Mouse (Mus musculus) neural tube, embryonic 10.5 days (tissue): ENCODE measurements around the gene Odaph.

Experiments
- DNase-seq: peaks from one replicate; pipeline ENCODE4 v3.0.0-alpha.2; 2017; ENCODE audit warnings: low spot score; ENCODE audit errors: extremely low spot score

Gene Odaph

DNA sequence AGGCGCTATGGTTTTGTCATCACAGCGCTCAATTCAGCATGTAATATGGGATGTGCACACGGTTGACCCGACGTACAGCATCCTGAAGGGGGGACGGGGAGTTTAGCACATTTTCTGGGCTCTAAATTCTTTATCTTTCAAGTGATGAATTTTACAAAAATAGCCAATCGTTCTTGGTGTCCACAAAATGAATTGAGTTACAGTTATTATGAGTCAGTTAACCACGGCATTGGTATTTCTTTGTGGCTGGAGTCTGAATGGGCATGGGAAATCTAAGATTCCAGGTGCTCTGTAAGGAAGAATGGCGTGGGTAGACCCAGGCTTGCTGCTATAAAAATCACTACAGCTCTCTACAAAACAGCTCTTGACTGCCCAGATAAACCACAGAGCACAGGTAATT, 2.0 kb downstream of the Odaph start:
- no peak for DNase-seq

DNA sequence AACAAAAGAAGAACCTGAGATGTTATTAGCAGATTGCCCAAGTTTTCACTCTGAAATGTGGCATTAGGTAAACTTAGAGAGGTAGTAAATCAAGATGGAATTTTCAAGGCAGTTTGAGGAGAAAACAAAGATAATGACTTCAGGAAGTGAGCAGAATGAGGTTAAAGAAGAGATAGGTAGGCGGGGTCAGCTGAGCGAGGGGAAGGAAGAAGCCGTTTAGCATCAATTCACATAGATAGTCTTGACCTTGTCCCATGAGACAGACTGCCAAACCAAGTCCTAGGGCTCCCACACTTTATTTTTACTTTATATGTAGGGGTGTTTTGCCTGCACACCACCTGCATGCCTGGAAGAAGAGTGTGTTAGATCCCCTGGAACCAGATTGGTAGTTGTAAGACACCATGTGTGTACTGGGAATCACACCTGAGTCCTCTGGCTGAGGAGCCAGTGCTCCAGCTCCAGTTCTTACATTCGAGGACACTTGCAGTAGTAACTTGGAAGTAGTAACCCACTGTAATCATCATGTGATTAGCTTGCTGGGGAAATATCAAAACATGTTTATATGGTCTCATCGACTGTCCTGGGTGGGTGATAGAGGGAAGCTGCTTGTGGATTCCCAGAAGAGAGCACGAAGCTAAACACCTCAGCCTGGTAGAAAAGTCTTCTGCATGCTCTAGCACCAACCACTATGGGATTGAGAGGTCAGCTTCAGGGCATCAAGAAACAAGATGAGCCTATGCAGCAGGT, 4.1 kb downstream of the Odaph start:
- no peak for DNase-seq

DNA sequence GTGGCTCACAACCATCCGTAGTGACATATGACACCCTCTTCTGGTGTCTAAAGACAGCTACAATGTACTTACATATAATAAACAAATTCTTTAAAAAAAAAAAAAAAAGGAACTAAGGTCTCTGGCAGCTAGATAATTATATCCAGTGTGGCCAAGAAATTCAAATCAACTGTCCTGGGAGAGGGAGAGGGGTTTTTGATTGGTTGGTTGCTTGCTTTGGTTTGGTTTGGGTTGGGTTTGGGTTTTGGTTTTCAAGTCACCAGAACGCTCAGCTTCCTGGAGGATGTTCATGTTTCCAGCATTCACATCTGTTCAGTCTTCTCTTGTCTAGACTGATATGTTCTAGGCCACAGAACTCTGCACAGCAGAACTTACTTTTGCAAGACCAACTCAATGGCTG, 5.8 kb downstream of the Odaph start:
- DNase-seq: no peak

DNA sequence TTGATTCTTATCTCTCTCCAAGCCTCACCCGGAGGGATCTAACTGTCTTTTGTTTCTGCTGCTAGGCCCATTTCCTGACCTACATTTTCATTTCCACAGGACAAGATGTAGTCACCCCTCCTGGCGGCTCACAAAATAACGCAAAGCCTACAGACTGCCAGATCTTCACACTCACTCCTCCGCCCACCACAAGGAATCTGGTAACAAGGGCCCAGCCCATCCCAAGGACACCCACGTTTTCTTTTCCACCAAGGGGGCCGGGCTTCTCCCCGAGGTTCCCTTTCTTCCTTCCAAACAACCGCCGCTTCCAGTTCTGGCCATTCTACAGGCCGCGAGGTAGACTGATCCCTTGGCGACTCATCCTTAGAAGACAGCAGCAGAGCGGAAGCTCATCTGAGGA, 7.3 kb downstream of the Odaph start:
- no peak for DNase-seq

DNA sequence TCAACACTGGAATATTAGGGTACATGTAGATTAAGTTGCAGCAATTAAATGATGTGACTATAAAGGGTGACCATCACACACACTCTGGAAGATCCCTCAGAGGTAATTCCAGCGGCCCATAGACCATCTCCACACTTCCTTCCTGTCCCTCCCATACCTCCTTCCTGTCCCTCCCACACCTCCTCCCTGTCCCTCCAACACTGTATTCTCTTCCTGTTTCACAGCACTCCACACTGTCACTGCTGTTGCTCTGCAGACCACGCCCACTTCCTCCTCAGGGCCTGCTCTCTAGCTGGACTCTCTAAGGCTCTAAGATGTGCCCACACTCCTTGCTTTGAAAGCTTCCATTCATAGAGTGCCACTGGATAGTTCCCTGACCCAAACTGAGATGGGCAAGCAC, 13.5 kb downstream of the Odaph start:
- no peak for DNase-seq

DNA sequence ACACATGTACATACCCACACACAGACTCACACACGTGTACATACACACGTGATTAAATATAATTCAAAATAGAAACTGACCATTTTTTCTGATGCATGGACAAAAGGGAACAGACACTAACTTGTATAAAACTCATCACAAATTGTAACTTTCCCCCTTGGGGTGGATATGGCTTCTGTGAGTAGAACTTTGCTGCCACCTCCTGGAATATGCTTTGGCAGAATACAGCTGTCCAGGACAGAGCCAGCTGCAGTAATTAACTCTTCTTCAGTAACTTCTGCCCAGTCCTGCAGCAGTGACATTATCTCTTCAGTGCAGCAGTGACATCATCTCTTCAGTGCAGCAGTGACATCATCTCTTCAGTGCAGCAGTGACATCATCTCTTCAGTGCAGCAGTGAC, 15.7 kb downstream of the Odaph start:
- peak; percentile 17 for DNase-seq

DNA sequence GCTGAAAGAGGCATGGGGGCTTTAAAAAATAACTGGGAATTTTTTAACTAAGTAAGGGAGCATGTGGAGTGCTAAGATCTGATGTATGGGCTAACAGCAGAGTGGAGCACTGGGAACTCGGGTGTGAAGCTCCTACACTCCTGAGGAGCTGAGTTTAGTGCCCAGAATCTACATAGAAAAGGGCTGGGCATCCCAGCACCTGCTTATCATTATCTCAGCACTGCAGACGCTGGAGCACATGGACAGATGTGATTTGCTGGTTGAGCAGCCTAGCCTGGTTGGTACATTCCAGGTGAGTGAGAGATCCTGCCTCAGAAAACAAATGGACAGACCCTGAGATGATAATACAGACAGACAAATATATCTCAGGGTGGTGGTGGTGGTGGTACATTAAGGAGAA, 22.6 kb downstream of the Odaph start:
- no peak for DNase-seq

DNA sequence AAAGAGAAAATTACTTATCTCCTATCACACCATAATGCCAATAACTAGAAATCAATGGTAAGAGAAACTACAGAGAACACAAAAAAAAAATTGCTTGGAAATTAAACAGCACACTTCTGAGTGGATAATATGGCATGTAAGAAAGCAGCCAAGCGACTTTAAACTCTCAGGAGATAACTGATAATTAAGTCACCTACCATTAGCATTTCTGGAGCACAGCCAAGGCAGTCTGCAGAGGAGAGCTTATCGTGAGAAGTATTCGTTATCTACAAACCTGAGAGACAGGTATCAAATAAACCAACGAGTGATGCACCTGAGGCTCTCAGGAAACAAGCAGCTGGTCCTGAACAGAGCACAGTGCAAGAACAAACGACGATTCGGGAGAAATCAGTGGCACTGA, 24.5 kb downstream of the Odaph start:
- DNase-seq: no peak

DNA sequence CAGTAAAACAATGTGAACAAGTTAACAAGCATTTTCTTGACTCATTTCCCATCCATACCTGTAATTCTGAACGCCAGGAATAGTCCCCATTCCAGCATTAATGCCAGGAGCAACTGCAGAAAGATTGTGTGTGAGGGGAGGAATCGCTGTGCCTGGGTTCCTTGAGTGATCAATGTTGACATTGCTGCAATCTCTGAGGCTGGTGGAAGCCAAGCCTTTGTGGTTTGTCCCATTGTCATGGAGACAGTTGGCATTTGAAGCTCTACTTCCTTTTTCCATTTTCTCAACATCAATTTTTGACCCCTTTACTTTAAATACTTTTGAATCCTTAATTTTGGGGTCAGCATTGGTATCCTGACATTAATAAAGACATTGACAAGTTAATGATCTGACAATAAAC, 32.7 kb downstream of the Odaph start:
- no peak for DNase-seq

DNA sequence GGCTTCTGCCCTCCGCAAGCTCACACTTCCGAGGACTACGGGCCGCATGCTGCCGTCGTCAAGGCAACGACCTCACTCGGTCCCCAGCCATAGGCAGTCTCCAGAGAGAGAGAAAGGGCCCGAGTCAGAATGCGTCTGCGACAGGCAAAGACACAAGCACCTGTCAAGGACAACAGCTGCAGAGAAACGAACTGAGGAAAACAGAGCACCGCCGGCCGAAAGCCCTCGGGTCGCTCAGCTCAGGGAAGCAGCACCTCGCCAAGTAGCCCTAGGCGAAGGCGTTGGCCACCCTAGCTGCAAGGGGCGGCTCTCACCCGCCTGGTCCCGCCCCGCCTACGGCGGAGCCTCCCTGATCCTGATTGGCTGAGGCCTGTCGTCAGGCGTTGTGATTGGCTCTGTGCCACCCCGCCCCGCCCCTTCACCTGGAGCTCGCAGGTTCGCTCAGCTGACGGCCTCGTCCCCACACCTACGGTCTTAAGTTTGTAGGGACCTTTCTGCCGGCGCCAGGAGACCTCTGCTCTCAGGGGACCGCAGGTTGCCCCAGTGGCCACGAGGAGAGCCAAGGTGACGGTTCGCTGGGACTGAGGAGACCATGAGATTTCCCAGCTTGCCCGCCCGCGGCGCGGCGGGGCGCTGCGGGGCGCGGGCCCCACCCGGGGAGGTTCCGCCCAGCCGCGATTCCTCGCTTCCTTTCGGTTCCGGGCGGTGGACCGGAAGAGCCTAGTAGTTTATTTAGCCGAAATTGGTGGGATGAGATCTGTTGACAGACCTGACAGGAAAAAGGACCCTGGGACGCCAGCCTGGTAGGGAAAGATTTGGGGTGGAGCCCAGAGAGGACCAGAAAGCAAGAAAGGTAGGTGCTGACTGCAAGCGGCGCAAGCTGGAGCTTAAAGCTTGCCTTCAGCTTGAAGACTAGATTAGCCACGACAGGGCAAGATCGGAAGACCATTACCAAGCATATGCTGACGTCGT, 55.4 kb downstream of the Odaph start:
- DNase-seq: peak; percentile 86

DNA sequence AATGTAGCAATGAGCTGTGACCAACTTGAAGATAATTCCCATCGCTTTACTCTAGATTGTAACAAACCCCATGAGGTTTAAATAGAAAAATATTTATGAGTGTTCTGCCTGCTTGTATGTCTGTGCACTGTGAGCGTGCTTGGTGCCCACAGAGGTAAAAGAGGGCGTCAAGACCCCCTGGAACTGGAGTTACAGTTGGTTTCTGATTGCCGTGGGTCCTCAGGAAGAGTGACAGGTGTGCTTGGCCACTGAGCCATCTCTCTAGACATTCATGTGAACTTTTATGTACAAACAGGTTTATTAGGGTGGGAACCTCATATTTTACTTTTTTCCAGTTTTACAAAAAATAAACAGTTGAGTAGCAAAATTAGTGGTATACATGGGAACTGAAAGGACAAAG, 56.5 kb downstream of the Odaph start, which contains the start of gene Cdkl2:
Cdkl2 (minus strand) TSS at position 101 of the 400 bp plus-strand sequence.
- no peak for DNase-seq
